Mouse (Mus musculus): ENCODE data around the gene L1cam. TPM values are rescaled to one million over a fixed set of nuclear protein-coding genes. Genes with fewer than 3 reads are reported as not detected.

The L1cam gene
- 0.39 and 0.54 TPM in 2 replicates for polyA plus RNA-seq (2014; fragmentation: Nextera tagmentation; extraction: Ambion mirVana)

DNA sequence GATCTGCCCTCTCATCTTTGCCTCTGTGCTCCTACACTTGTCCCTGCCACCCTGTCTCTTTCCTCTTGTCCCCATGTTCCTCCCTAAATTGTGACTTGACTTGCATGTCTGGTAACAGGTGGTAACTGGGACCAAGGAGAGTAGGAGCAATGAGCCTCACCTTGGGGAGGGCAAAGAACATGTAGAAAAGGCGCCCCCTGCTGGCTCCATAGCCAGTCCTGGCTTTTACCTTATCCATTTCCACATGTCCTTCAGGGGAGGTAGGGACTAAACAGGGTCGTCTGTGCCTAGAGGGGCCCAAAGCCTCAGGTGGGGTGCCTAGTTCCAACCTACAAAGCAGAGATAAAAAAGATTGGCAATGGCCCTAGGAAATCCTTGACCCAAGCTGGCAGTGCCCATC lies at the start of gene L1cam:
L1cam (minus strand) TSS at position 387 of the 400 bp plus-strand sequence.
- H3K9ac ChIP-seq (ENCODE audit: low read length): no peak within 1 kb of the TSS
- no peak within 1 kb of the TSS for H3K27ac ChIP-seq (replicated peaks in 1 of 2; ENCODE audit: control insufficient read depth in 1 of 2, insufficient read depth in 1 of 2, low read depth in 2 of 2, low read length in 2 of 2)

GRCm38 (mm10) chrX:73942294-73942693 lies 46.4 kb upstream of the L1cam start:
- no peak for ATAC-seq (ENCODE audit: insufficient number of reproducible peaks, insufficient read depth, low FRiP score, low read depth)
- 76% methylated on average over 2 of the region's 2 CpGs for WGBS
- no peak overlapping the region; a peak in 1 of 4 replicates for H3K27ac ChIP-seq (replicated peaks in 1 of 2; ENCODE audit: control insufficient read depth in 1 of 2, insufficient read depth in 1 of 2, low read depth in 2 of 2, low read length in 2 of 2)

More for the DNA sequence above, at the start of gene L1cam:
- Histone ChIP-seq H3K9me3 (ENCODE audit: control insufficient read depth, low read length) (no peaks in the 10 kb centered on the region), H3K4me3 (ENCODE audit: control insufficient read depth in 1 of 2, insufficient read depth in 1 of 2, low read depth in 1 of 2, low read length in 2 of 2) (no peak within 1 kb of the TSS), H3K27me3 (ENCODE audit: control insufficient read depth, insufficient read depth, low read length) (no peaks in the 10 kb centered on the region), H3K4me2 (ENCODE audit: low read length) (no peak within 1 kb of the TSS), H3K36me3 (ENCODE audit: control insufficient read depth, insufficient read depth, low read length) (no peaks in the 10 kb centered on the region), H3K4me1 (ENCODE audit: control insufficient read depth in 2 of 2, insufficient read depth in 2 of 2, low read length in 2 of 2) (no peaks in the 10 kb centered on the region)
- 22% methylated on average over 2 of the region's 2 CpGs for WGBS
- no peak for ATAC-seq (ENCODE audit: insufficient number of reproducible peaks, insufficient read depth, low FRiP score, low read depth)

GRCm38 (mm10) chrX:73941860-73942259 lies 46.0 kb upstream of the L1cam start:
- Histone ChIP-seq H3K27ac (replicated peaks in 1 of 2; ENCODE audit: control insufficient read depth in 1 of 2, insufficient read depth in 1 of 2, low read depth in 2 of 2, low read length in 2 of 2) (peak overlapping the region; percentile 32 to 57; a peak in 2 of 4 replicates), H3K9me3 (ENCODE audit: control insufficient read depth, low read length) (no peaks in the 10 kb centered on the region), H3K4me2 (ENCODE audit: low read length) (no peak overlapping the region), H3K4me1 (ENCODE audit: control insufficient read depth in 2 of 2, insufficient read depth in 2 of 2, low read length in 2 of 2) (peaks cover 0 to 3% of the 10 kb centered on the region in 2 experiments; a peak in 1 of 4 replicates), H3K4me3 (ENCODE audit: control insufficient read depth in 1 of 2, insufficient read depth in 1 of 2, low read depth in 1 of 2, low read length in 2 of 2) (no peak overlapping the region), H3K27me3 (ENCODE audit: control insufficient read depth, insufficient read depth, low read length) (no peaks in the 10 kb centered on the region), H3K9ac (ENCODE audit: low read length) (no peak overlapping the region), H3K36me3 (ENCODE audit: control insufficient read depth, insufficient read depth, low read length) (peaks cover 53% of the 10 kb centered on the region)
- no peak for ATAC-seq (ENCODE audit: insufficient number of reproducible peaks, insufficient read depth, low FRiP score, low read depth)
- 37% methylated on average over 2 of the region's 2 CpGs for whole genome bisulfite sequencing

More at GRCm38 (mm10) chrX:73942294-73942693, 46.4 kb upstream of the L1cam start:
- Histone ChIP-seq H3K9ac (ENCODE audit: low read length) (no peak overlapping the region), H3K27me3 (ENCODE audit: control insufficient read depth, insufficient read depth, low read length) (no peaks in the 10 kb centered on the region), H3K4me2 (ENCODE audit: low read length) (no peak overlapping the region), H3K9me3 (ENCODE audit: control insufficient read depth, low read length) (no peaks in the 10 kb centered on the region), H3K4me3 (ENCODE audit: control insufficient read depth in 1 of 2, insufficient read depth in 1 of 2, low read depth in 1 of 2, low read length in 2 of 2) (no peak overlapping the region), H3K36me3 (ENCODE audit: control insufficient read depth, insufficient read depth, low read length) (peaks cover 57% of the 10 kb centered on the region), H3K4me1 (ENCODE audit: control insufficient read depth in 2 of 2, insufficient read depth in 2 of 2, low read length in 2 of 2) (peaks cover 0 to 3% of the 10 kb centered on the region in 2 experiments; a peak in 1 of 4 replicates)

DNA sequence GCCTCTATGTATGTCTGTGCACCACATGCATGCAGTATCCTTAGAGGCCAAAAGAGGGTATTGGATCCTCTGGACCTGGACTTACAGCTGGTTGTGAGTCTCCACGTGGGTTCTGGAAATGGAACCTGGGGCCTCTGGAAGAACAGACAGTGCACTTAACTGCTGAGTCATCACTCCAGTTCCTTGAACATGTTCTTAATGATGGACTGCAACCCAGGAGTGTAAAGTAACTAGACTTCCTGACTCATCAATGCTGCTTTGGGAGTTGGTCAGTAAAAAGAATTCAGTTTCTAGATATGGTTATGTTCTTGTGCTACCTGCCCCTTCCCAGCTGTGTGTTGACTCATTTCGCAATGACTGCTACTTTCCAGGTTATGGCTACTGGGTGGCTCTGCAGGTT lies 36.0 kb upstream of the L1cam start:
- WGBS: 73% methylated on average over 2 of the region's 2 CpGs
- Histone ChIP-seq H3K27me3 (ENCODE audit: control insufficient read depth, insufficient read depth, low read length) (no peaks in the 10 kb centered on the region), H3K4me3 (ENCODE audit: control insufficient read depth in 1 of 2, insufficient read depth in 1 of 2, low read depth in 1 of 2, low read length in 2 of 2) (no peak overlapping the region), H3K27ac (replicated peaks in 1 of 2; ENCODE audit: control insufficient read depth in 1 of 2, insufficient read depth in 1 of 2, low read depth in 2 of 2, low read length in 2 of 2) (no peak overlapping the region), H3K4me1 (ENCODE audit: control insufficient read depth in 2 of 2, insufficient read depth in 2 of 2, low read length in 2 of 2) (0 out of 4 replicates have a peak, but pooled peaks cover 0 to 2% of the 10 kb centered on the region in 2 experiments), H3K36me3 (ENCODE audit: control insufficient read depth, insufficient read depth, low read length) (no peaks in the 10 kb centered on the region), H3K9me3 (ENCODE audit: control insufficient read depth, low read length) (no peaks in the 10 kb centered on the region), H3K4me2 (ENCODE audit: low read length) (no peak overlapping the region), H3K9ac (ENCODE audit: low read length) (no peak overlapping the region)
- ATAC-seq (ENCODE audit: insufficient number of reproducible peaks, insufficient read depth, low FRiP score, low read depth): no peak

- WGBS: 33% methylated on average over 17 of the region's 17 CpGs
- Histone ChIP-seq H3K9ac (ENCODE audit: low read length) (peak within 1 kb of the TSS; percentile 62), H3K27me3 (ENCODE audit: control insufficient read depth, insufficient read depth, low read length) (no peaks in the 10 kb centered on the region), H3K4me1 (ENCODE audit: control insufficient read depth in 2 of 2, insufficient read depth in 2 of 2, low read length in 2 of 2) (0 out of 4 replicates have a peak, but pooled peaks cover 0 to 2% of the 10 kb centered on the region in 2 experiments), H3K4me3 (ENCODE audit: control insufficient read depth in 1 of 2, insufficient read depth in 1 of 2, low read depth in 1 of 2, low read length in 2 of 2) (peak within 1 kb of the TSS; percentile 41 to 44), H3K9me3 (ENCODE audit: control insufficient read depth, low read length) (no peaks in the 10 kb centered on the region), H3K36me3 (ENCODE audit: control insufficient read depth, insufficient read depth, low read length) (peaks cover 8% of the 10 kb centered on the region), H3K4me2 (ENCODE audit: low read length) (peak within 1 kb of the TSS; percentile 64), H3K27ac (replicated peaks in 1 of 2; ENCODE audit: control insufficient read depth in 1 of 2, insufficient read depth in 1 of 2, low read depth in 2 of 2, low read length in 2 of 2) (no peak within 1 kb of the TSS)
- ATAC-seq (ENCODE audit: insufficient number of reproducible peaks, insufficient read depth, low FRiP score, low read depth): peak; percentile 88
These were observed 34.6 kb upstream of the L1cam start, which contains the start of gene Renbp for GRCm38 (mm10) chrX:73930402-73931062. Renbp (minus strand) TSS chrX:73930850.

DNA sequence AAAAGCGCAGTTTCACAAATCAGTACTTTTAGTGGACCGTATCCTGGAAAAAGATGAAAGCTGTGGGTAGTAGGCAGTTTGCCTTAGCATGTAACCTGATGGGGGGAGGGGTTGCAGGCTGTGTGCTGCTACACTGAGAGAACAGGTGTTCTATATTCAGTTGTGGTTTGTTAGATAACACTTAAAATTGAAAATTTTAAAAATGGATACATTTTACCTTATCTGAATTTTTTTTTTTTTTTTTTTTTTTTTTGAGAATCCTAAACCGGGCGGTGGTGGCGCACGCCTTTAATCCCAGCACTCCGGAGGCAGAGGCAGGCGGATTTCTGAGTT lies 26.6 kb upstream of the L1cam start:
- 81% methylated on average over 8 of the region's 8 CpGs for WGBS
- Histone ChIP-seq H3K27ac (replicated peaks in 1 of 2; ENCODE audit: control insufficient read depth in 1 of 2, insufficient read depth in 1 of 2, low read depth in 2 of 2, low read length in 2 of 2) (peak overlapping the region; percentile 66 to 83; a peak in 3 of 4 replicates), H3K4me2 (ENCODE audit: low read length) (peak overlapping the region; percentile 74), H3K9ac (ENCODE audit: low read length) (peak overlapping the region; percentile 67; the same call in 1 of the 2 replicates), H3K4me1 (ENCODE audit: control insufficient read depth in 2 of 2, insufficient read depth in 2 of 2, low read length in 2 of 2) (0 out of 4 replicates have a peak, but pooled peaks cover 0 to 4% of the 10 kb centered on the region in 2 experiments), H3K9me3 (ENCODE audit: control insufficient read depth, low read length) (no peaks in the 10 kb centered on the region), H3K4me3 (ENCODE audit: control insufficient read depth in 1 of 2, insufficient read depth in 1 of 2, low read depth in 1 of 2, low read length in 2 of 2) (peak overlapping the region; percentile 51 to 60), H3K36me3 (ENCODE audit: control insufficient read depth, insufficient read depth, low read length) (peaks cover 40% of the 10 kb centered on the region), H3K27me3 (ENCODE audit: control insufficient read depth, insufficient read depth, low read length) (no peaks in the 10 kb centered on the region)
- no peak for ATAC-seq (ENCODE audit: insufficient number of reproducible peaks, insufficient read depth, low FRiP score, low read depth)

- H3K4me1 ChIP-seq (ENCODE audit: control insufficient read depth in 2 of 2, insufficient read depth in 2 of 2, low read length in 2 of 2): 0 out of 4 replicates have a peak, but pooled peaks cover 0 to 4% of the 10 kb centered on the region in 2 experiments
- H3K9me3 ChIP-seq (ENCODE audit: control insufficient read depth, low read length): no peaks in the 10 kb centered on the region
- peak; percentile 94 for ATAC-seq (ENCODE audit: insufficient number of reproducible peaks, insufficient read depth, low FRiP score, low read depth)
- H3K4me3 ChIP-seq (ENCODE audit: control insufficient read depth in 1 of 2, insufficient read depth in 1 of 2, low read depth in 1 of 2, low read length in 2 of 2): peak within 1 kb of the TSS; percentile 51 to 65
- peak within 1 kb of the TSS; percentile 79 to 83 for H3K27ac ChIP-seq (replicated peaks in 1 of 2; ENCODE audit: control insufficient read depth in 1 of 2, insufficient read depth in 1 of 2, low read depth in 2 of 2, low read length in 2 of 2)
- H3K27me3 ChIP-seq (ENCODE audit: control insufficient read depth, insufficient read depth, low read length): no peaks in the 10 kb centered on the region
- H3K9ac ChIP-seq (ENCODE audit: low read length): peak within 1 kb of the TSS; percentile 80
- peaks cover 46% of the 10 kb centered on the region for H3K36me3 ChIP-seq (ENCODE audit: control insufficient read depth, insufficient read depth, low read length)
- peak within 1 kb of the TSS; percentile 74 for H3K4me2 ChIP-seq (ENCODE audit: low read length)
- 16% methylated on average over 43 of the region's 43 CpGs for WGBS
These were observed 26.1 kb upstream of the L1cam start, which contains the start of the genes Arhgap4 and Naa10 for GRCm38 (mm10) chrX:73921823-73922549. Arhgap4 (minus strand) TSS chrX:73921870. Naa10 (minus strand) TSS chrX:73921944.
